Mouse (Mus musculus): ENCODE results near the gene Fbxw22.
"Not testable (repeated sequence)": the region's sequence is repeated elsewhere in the genome, so short reads cannot be mapped to it uniquely, and the experiment has no call there.

The Fbxw22 gene

GRCm38 (mm10) chr9:109404196-109404595, at the start of gene Fbxw22:
Fbxw22 (minus strand) TSS chr9:109404296.
- DNase-seq (ENCODE audit: low spot score) = not testable (repeated sequence)

GRCm38 (mm10) chr9:109449040-109449439, 44.9 kb upstream of the Fbxw22 start, which contains the start of gene Fbxw16:
Fbxw16 (minus strand) TSS chr9:109449140.
- DNase-seq (ENCODE audit: low spot score) = no peak

GRCm38 (mm10) chr9:109432956-109433355, 28.9 kb upstream of the Fbxw22 start:
- DNase-seq (ENCODE audit: low spot score) = no peak

- DNase-seq (ENCODE audit: low spot score) = not testable (repeated sequence)
Measured at GRCm38 (mm10) chr9:109339559-109339958, 64.5 kb downstream of the Fbxw22 start, which contains the start of gene Fbxw28. Fbxw28 (minus strand) TSS chr9:109339659.

Measured in testis, postnatal 14 days (tissue).